Mouse (Mus musculus) ES-CJ7 (cell line): ENCODE measurements around the gene Asf1a.
"Not testable (repeated sequence)": the region's sequence is repeated elsewhere in the genome, so short reads cannot be mapped to it uniquely, and the experiment has no call there.

ENCODE experiments used
- DNase-seq: peaks from one replicate; pipeline ENCODE4 v3.0.0; 2011; ENCODE audit warnings: low read depth, low spot score

Asf1a gene

GRCm38 (mm10) chr10:53596677-53597120 lies at the start of gene Asf1a:
Asf1a (plus strand) TSS chr10:53596757.
- DNase-seq, result peak; percentile 95

- no peak for DNase-seq
Observed at GRCm38 (mm10) chr10:53562001-53562400, 34.6 kb upstream of the Asf1a start.

- no peak for DNase-seq
Observed at GRCm38 (mm10) chr10:53565538-53565937, 31.0 kb upstream of the Asf1a start.

GRCm38 (mm10) chr10:53568531-53568930 lies 28.0 kb upstream of the Asf1a start:
- DNase-seq, result no peak

GRCm38 (mm10) chr10:53580137-53580536 lies 16.4 kb upstream of the Asf1a start:
- peak; percentile 74 for DNase-seq

GRCm38 (mm10) chr10:53580621-53581081 lies 15.9 kb upstream of the Asf1a start:
- peak; percentile 28 for DNase-seq

GRCm38 (mm10) chr10:53581087-53581486 lies 15.5 kb upstream of the Asf1a start:
- peak; percentile 8 for DNase-seq

GRCm38 (mm10) chr10:53585777-53586176 lies 10.8 kb upstream of the Asf1a start:
- no peak for DNase-seq

GRCm38 (mm10) chr10:53595744-53596676 lies 547 bp upstream of the Asf1a start:
- DNase-seq, result no peak

- no peak for DNase-seq
Observed at GRCm38 (mm10) chr10:53597121-53597881, 744 bp downstream of the Asf1a start.

GRCm38 (mm10) chr10:53598821-53599220 lies 2.3 kb downstream of the Asf1a start:
- peak; percentile 72 for DNase-seq

GRCm38 (mm10) chr10:53605328-53605727 lies 8.8 kb downstream of the Asf1a start:
- DNase-seq, result no peak

GRCm38 (mm10) chr10:53608274-53608673 lies 11.7 kb downstream of the Asf1a start:
- no peak for DNase-seq

GRCm38 (mm10) chr10:53612172-53612571 lies 15.6 kb downstream of the Asf1a start:
- no peak for DNase-seq

GRCm38 (mm10) chr10:53613955-53614354 lies 17.4 kb downstream of the Asf1a start:
- DNase-seq, result no peak

- DNase-seq, result no peak
Observed at GRCm38 (mm10) chr10:53615850-53616616, 19.5 kb downstream of the Asf1a start.

GRCm38 (mm10) chr10:53629247-53629917 lies 32.8 kb downstream of the Asf1a start:
- DNase-seq, result peak; percentile 92

GRCm38 (mm10) chr10:53629918-53630250 lies 33.3 kb downstream of the Asf1a start:
- DNase-seq, result peak; percentile 96

- not testable (repeated sequence) for DNase-seq
Observed at GRCm38 (mm10) chr10:53630339-53630738, 33.8 kb downstream of the Asf1a start, which contains the start of gene Mcm9. Mcm9 (minus strand) TSS chr10:53630439.

GRCm38 (mm10) chr10:53634160-53634559 lies 37.6 kb downstream of the Asf1a start:
- DNase-seq, result no peak
